Mouse (Mus musculus): Measurements from ENCODE around the gene Arpc3.

DNA sequence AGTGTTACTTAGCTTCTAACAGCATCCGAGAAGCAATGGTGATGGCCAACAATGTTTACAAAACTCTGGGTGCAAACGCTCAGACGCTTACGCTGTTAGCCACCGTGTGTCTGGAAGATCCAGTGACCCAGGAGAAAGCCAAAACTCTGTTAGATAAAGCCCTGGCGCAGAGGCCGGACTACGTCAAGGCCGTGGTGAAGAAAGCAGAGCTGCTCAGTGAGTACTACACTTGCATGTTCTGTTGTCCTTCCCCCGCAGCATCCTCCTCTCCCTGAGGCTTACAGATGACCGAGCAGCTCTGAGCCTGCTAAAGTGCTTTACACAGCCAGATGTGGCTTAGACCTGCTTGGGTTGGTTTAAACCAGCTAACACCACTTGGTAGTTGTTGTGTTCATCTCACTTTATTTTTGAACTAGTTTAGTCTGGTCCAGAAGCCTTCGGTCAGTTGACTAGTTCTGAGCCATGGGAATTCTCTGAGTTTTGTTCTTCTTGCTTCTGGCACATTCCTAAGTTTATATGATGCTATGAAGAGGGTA lies 48.5 kb downstream of the Arpc3 start:
- TF ChIP-seq POLR2A (IDR thresholded peaks at IDR 0.05; ENCODE audit: low read depth, low read length): no peak
- no peak for TF ChIP-seq CTCF (IDR thresholded peaks at IDR 0.05; ENCODE audit: extremely low read depth, insufficient read depth, insufficient read length, insufficient replicate concordance)
